Mouse (Mus musculus) thymus, postnatal 10 days (tissue): ENCODE measurements at regions not wholly inside any gene's neighbourhood (a gene's known extent, or its start where the extent isn't known, plus 50 kb on each side); places are given as distances from the start of the nearest gene placed in this dataset.
"Not testable (repeated sequence)": the region's sequence is repeated elsewhere in the genome, so short reads cannot be mapped to it uniquely, and the experiment has no call there.

ENCODE experiments used
- DNase-seq, 2 experiments: peaks; one replicate each; pipeline ENCODE4 v3.0.0; 2021; ENCODE audit warnings: low spot score in 2 of 2

DNA sequence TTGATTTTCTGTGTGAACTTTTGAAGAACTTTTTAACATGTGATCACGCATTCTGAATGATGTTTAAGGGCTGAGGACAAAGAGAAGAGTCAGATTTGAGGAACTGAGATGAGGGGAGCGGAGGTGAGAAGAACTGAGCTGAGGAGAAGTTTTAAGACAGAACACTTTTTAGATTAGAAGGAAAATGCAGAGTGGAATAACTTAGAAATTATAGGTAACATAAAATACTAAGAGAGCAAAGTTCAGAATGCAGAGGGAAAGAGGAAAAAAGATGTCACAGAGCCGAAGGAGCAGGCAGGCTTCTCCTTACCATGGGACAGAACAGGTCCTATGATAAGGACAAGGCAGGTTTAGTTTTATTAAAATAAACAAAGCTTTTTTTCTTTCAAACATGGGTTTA, 73.7 kb upstream of the Cwc22 start:
- DNase-seq = no peak

DNA sequence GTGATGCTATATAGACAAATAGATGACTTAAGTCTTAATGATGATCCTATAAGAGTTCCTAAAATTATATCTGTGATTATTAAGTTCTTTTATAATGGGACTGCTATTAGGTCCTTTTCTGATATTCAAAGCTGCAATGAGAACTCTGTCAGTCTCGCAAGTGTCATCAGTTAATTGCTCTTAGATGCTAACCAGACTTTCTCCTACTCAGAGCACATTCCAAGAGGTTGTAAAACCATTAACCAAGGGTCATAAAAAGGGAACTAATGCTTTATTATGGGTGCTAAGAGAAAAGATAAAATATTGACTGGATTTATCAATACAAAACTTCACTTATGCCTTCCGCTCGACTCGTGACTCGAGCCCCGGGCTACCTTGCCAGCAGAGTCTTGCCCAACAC, 66.3 kb upstream of the Cwc22 start:
- not testable (repeated sequence) for DNase-seq

DNA sequence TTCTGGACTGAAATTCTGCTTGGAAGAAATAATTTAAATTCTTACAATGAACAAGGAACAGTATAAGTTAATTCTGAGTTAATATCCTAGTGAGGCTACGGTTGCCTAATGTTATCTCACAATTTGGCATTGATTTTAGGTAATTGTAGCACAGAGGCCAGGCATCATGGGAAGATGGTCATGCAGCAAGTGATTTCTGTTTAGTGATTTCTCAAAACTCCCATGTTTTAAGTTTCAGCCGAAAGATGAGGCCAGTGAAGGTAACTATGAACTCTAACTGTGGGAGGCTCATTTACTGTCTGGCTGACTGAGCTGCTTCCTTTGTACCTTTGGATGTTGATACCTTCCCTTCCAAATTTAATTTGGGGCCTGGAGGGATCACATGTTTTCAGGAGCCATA, 65.6 kb upstream of the Cwc22 start:
- DNase-seq = no peak

DNA sequence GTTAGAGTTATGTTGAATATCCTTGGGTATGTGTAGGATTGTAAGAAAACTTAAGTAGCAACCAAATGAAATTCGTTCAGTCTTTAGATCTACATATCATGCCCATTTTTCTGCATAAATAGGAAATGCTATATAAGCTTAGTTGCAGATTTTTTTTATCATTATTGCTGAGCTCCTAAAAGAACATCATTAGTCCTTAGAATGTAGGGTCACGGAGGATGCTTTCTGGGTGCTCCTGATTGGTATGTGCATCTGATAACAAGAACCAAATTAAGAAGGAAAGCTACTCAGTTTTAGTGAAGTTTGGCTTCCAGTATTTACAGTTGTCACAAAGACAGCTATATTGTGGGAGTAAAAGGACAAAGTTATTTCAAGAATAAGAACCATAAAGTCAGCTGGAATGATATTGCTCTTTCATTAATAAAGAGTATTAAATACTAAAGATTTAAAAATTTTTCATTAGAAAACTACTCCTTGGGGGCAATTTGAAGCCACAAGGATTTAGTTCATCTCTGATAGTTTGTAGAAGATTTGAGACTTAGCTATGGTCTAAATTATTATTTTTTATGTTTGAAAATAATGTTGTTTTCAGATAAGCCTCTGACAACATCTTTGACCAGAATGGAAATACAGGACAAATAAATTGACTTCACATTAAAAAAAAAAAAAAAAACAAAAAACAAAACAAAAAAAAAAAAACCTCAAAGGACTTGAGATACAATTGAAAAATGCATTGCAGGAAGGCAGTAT, 65.1 kb upstream of the Cwc22 start:
- DNase-seq = no peak

DNA sequence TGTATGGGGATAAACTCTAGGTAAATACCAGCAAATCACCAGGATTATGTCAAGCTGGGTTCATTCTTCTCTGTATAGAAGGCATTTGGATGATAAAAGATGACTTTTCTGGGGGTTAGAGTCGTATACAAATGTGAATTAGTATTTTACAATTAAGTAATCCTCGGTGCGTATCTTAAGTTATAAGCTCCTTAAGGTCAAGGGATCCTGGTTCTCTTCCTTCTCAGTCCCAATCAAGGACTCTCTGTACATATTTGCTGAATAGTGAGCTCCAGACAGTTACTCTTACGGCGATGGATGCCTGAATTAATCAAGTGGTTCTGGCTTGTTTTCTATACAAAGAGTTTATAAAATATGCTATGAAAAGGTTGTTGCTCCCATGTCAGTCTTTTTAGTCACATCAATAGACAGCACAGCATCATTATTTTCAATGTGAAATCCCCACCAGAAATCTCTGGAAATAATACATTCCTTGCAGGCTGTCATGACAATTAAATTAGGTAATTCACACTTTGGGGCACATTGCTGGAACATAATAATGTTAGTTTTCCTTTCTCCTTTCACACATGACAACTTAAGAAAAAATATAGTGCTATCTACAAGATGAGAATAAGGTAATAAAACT, 64.0 kb upstream of the Cwc22 start:
- no peak for DNase-seq

DNA sequence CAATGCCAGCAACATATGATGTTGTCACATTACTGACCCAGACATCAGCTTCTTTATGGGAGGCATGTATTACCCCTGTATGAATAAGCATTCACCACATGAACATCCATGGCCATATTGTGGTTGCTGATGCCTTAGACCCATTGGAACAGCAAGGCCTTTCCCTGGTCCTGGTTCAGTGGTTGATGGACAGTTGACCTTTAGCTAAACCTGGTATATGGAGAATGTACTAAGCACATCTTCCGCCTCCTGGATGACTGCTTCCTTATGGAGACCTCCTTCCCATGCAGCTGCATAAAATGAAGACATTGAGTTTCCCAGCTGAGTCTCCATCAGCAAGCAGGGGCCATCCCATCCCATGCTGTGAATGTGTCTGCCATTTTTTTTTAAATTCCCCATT, 61.9 kb upstream of the Cwc22 start:
- no peak for DNase-seq

DNA sequence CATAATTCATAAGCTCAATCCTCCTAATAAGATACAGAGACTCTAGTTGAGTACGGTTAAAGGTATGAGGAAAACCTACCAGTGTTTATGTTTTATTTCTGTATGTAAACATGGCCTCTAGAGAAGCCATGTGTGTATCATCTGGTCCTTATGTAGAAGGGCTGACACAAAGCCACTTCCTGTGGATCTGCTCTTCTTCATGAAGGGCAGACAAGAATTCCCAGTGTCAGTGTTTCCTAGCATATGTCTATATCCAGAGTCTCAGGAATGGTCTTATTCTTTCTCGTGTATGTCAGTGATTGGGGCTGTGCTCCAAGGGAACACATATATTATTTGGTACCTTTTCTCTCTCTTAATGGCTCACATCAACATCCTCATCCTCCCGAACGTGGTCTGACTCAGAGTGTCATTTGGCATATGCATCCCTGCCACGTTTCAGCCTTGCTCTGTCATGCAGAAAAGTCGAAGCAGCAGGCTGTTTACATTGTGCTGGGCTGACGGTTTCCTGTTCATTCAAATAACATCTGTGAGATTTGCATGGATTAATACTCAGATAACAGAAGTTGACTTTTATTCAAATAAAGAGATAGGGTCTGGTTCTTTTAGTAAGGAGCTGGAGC, 59.3 kb upstream of the Cwc22 start:
- no peak for DNase-seq

DNA sequence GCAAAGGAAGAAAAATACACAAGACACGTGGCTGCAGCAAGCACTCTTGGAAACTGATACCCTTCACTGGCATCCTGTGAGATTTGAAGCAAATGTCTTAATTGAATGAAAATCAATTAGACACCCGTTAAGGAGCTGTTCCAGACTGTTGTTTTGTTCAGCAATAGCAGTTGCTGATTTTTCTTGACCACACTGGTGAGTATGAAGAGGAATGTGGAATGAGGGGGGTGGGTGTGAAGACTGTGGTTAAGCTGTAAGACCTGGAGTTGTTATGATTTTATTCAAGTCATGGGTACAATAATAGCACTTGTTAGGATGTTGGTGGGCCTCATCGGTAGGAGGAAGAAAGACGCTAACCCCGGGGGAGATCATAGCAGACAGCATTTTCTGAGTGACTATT, 58.3 kb upstream of the Cwc22 start:
- DNase-seq = no peak
